Mouse (Mus musculus) right cerebral cortex, adult 2 months (tissue): ENCODE data around the gene Ntf3.

Experiments used
- DNase-seq, 2 experiments: peaks; one replicate each; pipeline ENCODE4 v3.0.0; 2021 to 2022; ENCODE audit warnings: low spot score in 2 of 2

Ntf3 gene

DNA sequence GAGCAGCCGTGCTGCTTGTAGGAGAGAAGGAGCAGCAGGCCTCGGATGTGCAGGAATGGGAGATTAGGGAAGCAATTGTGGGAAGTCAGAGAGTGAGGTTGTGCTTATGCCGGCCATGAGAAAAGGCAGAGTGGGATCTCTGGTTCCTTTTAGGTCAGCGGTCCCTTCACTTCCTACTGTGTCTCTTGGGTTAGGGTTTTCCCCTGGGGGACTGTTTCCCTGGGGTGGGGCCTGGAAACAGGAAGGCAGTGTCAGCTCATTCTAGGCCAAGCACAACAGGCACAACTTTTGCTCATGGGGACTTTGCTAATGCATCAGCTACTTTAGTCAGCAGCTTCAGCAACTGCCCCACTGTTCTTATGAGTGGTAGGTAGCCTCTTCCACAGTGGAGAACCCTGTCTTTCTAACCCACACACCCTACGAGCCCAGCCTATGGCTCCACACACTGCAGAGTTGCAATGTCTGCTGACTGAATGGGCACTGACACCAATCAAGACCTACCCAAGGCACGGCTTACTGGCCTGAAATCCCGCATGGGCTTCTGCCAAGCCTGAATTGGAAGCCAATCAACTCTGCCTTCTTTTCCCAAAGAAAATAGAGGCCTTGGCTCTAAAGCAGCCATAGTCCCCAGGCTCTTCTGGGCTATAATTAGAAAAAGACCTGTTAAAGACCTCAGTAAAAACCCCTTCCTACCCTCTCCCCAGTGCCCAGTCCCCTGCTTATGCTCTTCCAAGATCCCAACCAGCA lies 60.5 kb downstream of the Ntf3 start:
- peak; percentile 19 to 28 for DNase-seq

GRCm38 (mm10) chr6:126105083-126105740 lies 61.5 kb downstream of the Ntf3 start:
- no peak for DNase-seq

DNA sequence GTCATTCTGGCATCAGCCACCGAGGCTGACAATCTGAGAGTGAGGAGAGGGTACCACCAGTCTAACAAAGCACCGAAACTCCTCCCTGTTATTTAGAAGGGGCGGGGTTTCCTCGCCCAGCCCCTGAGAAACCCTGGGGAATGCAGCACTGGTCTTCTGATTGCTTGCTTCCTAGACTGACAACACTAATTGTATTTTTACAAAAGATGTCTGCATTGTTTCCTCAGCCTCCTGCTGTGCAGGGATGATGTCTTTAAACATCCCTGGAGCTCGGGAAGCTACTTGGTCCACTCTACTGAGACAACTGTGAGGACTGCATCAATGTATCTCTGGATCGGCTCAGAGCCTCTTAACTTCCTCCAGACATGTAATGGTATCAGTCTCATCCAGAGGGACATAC lies 64.1 kb downstream of the Ntf3 start:
- DNase-seq = no peak

DNA sequence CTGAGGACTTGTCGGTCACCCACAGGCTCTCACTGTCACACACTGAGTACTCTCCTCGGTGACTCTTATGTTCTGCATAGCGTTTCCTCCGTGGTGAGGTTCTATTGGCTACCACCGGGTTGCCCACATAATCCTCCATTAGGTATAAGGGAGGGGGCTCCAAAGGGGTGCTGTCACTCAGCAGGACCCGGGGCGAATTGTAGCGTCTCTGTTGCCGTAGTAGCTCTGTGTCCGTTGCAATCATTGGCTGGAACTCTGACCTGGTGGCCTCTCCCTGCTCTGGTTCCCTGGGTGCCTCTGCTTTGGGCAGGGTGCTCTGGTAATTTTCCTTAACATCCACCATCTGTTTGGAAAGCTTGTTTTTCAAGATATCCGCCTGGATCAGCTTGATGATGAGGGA lies 64.7 kb downstream of the Ntf3 start:
- DNase-seq = no peak

GRCm38 (mm10) chr6:126100579-126100978 lies 66.1 kb downstream of the Ntf3 start:
- DNase-seq = no peak

DNA sequence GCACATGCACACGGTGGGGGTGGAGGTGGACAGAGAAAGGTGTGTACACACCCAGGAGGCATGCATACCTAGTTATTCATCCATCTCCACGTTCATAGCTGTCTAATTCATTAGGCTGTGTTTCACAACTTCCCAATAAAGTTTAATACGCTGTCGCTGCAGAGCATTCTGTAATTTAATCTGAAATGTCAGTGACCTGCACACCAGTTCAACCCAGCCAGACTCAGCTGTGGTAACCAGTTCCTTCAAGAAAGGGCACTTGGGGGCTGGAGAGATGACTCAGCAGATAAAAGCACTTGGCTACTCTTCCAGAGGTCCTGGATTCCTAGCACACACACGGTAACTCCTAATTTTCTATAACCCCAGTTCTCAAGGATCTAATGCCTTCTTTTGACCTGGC lies 69.2 kb downstream of the Ntf3 start:
- no peak for DNase-seq

- peak; percentile 56 to 57 for DNase-seq
Observed at GRCm38 (mm10) chr6:126096085-126096484, 70.6 kb downstream of the Ntf3 start.

- no peak for DNase-seq
Observed at GRCm38 (mm10) chr6:126095041-126095440, 71.7 kb downstream of the Ntf3 start.

DNA sequence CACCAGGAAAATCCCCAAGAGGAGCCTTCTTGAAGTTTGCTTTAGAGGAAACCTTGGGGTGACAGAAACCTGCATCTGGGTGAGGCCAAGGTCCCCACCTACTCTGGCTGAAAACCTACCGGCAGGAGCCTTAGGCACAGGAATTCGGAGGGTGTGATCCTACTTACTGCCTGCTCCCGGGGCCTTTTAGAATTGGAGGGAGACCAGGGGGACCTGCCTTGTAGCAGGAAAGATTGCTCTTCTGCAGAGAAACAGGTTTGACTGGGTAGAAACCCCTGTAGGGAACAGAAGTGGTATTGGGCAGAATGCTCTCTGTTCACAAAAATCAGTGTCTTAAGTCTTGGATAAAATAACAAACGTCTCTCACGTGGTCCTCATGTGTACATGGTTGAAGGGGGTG lies 74.7 kb downstream of the Ntf3 start:
- DNase-seq = no peak

DNA sequence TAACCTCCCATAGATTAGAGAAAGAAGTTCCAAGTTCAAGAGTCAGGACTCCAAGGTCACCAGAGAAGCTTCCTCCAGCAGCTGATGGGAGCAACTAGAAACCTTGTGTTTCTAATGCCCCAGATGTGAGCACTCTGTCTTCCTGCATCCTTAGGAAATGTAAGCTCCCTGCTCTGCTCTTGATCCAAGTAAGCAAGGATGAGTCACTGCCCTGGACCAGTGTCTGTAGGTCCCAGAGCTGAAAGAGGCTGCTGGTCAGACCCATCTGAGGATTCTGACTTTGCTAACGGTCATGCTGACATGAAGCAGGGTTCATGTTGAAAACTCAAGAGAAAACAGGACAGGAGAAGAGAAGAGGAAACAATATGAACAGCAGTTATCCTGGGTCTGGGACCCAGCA lies 76.6 kb downstream of the Ntf3 start:
- no peak for DNase-seq

DNA sequence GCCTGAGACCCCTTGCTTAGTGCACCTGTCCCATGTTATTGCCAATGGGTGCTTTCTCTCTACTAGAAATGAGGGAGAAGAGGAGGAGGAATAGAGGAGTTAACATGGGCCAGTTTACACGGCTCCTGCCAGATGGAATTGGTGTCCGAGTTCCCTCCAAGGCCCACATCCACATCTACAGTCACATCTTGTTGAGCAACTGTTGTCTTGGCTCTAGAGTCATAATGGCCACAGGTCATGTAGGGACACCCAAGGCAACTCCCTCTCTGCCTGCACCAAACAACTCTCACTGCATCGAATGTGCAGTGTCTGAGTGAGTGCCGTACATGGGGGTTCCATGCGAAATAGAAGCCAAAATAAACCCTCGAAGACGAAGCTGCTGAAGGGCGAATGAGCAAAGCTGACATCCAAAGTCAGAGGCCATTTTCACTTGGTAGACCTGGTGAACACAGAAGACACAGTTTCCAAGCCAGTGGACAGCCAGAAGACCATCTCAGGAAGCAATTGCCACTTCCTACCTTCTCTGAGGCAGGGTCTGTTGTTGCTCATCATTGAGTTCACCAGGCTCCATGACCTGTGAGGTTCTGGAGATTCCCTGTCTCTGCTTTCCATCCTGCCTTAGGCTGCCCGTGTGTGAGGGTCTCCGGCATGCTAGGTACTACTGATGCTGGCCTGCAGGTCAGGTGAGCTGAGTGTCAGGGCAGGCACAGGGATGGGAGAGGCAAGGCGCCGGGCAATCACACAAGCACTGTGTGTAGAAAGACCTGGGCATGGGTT lies 78.0 kb downstream of the Ntf3 start:
- no peak for DNase-seq

GRCm38 (mm10) chr6:126086321-126086950 lies 80.3 kb downstream of the Ntf3 start:
- no peak for DNase-seq

DNA sequence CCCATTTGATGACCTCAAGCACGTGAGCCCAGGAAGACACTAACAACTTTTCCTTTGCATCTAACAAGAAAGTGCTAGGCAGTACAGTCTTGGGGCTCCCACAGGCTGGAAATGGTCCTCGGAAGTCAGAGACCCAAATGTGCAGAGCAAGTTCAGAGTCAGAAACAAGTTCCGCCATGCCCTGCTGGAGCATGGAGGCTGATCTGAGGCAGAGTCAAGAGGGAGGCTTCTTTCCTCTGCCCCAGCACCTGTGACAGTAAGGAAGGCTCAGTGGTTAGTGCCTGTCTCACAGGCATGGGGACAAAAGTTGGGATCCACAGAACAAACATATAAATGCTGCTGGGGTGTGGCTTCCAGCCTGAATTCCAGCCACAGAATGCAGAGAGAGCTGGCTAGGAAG lies 86.2 kb downstream of the Ntf3 start:
- DNase-seq = no peak

DNA sequence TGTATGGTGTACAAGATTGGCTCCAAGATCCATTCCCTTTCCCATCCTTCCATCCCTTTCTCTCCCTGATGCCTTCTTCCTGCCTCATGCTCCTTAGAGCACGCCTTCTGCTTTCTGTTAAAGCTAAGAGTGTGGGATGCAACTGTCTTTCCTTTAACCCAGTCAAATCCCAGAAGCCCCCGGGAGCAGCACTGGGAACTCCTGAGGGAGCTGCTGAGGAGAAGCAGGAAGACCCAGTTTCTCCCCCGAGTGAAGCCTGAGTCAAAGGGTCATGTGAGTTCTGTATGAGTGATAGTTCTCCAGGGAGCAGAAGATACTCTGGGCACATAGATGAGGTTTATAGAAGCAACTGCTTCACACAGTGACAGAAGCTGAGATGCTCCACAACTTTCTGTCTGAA lies 109.0 kb downstream of the Ntf3 start:
- DNase-seq = no peak

DNA sequence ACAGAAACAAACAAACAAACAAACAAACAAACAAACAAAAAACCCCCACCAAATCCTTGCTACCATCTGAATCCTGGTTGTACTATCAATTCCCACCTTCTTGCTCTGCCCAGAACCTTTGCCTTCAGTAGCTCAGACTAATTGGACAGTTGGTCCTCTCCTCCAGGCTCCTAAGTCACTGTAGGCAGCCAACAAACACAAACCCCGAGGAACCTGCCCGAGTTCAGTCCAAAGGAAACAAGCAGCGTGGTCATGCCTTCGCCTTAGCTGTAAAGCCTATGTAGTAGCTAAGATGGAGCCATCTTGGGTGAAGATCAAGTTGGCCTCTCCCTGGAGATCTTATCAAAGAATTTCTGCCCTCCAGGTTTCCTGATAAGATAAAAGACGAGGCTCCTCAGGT lies 113.6 kb downstream of the Ntf3 start:
- no peak for DNase-seq
